Mouse (Mus musculus): ENCODE measurements at regions not wholly inside any gene's neighbourhood (a gene's known extent, or its start where the extent isn't known, plus 50 kb on each side); places are given as distances from the start of the nearest gene placed in this dataset.

DNA sequence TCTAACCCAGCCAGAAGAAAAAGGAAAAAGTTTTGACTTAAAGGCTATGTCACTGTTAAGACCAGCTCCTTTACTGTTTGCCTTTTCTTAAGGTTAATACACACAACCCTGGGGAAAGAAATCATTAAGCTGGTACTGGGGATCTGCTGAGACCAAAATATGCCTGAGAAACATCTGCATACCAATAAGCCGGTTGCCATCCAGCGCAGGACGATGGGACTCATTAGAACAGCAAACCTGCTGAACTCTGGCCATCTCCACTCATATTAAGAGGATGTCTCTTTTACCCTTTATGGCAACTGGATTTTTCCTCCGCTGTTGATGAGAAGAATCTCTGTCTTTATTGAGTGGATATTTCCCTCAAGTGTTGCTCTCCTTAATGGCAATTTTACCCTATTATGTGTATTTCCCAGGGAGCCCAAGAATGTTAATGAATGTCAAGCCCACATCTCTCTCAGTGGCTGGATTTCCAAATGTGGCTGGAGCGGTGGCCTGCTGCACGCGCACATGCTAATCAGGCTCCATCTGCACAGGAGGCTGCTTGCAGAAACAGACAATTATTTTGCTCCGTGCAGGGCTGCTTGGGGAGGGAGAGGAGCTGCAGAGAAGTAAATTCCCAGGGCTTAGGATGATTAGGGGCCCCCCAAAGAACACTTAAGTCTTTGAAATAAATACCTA lies 351.6 kb upstream of the Map3k7 start:
- TF ChIP-seq CTCF (IDR thresholded peaks at IDR 0.05; ENCODE audit: low read depth, low read length): no peak
- no peak for TF ChIP-seq POLR2A (IDR thresholded peaks at IDR 0.05; ENCODE audit: extremely low read depth, insufficient read depth, low read length)
